Mouse (Mus musculus) olfactory bulb, adult 2 months (tissue): ENCODE data around the gene Zmynd10.

Source experiments
- CTCF ChIP-seq: fragments of 200-500 bp; IDR thresholded peaks from 2 replicates; pipeline ENCODE4 v1.5.1; 2012; ENCODE audit warnings: low read depth, mild to moderate bottlenecking, low read length, moderate library complexity; ENCODE audit not compliant: insufficient read depth
- POLR2A ChIP-seq: fragments of 200-500 bp; IDR thresholded peaks from 2 replicates; pipeline ENCODE4 v1.6.1; 2012; ENCODE audit warnings: mild to moderate bottlenecking, low read depth, low read length, moderate library complexity; ENCODE audit not compliant: insufficient read depth

- TF ChIP-seq CTCF = no peak
- TF ChIP-seq POLR2A = no peak
These were observed 34.8 kb upstream of the Zmynd10 start for GRCm38 (mm10) chr9:107512326-107512725.
